Mouse (Mus musculus): ENCODE measurements around the gene Mbnl2.

- TF ChIP-seq GATA1 (IDR thresholded peaks at IDR 0.05; ENCODE audit: borderline replicate concordance, low read length) = no peak
- TF ChIP-seq FLI1 (IDR thresholded peaks at IDR 0.05; ENCODE audit: low read length) = no peak
These were observed 124.1 kb downstream of the Mbnl2 start for GRCm38 (mm10) chr14:120399614-120400013.

All from megakaryocyte, embryonic 14.5 days (primary cell).